Mouse (Mus musculus): ENCODE measurements at regions not wholly inside any gene's neighbourhood (a gene's known extent, or its start where the extent isn't known, plus 50 kb on each side); places are given as distances from the start of the nearest gene placed in this dataset.

DNA sequence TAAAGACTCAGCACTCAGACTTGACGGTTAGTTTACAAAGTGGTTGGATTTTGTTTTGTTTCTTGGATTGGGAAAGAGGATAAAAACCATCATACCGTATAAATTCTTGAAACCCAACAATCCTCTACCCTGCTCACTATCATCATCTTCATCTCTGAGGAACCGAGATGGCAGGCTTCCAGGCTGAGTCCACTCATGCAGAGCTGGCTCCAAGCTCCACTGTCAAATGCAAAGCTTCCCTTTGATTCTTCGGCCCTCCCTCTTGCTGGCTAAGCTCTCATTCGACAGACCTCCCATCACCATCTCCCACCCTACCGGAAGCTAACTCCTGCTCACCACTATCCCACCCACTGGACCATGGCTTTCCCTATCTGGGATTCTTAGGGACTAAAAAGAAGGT, 184.6 kb upstream of the Hnrnpa3 start:
- no peak overlapping the region for H3K27ac ChIP-seq (ENCODE audit: low read length)
- 36% methylated on average over 6 of the region's 6 CpGs for WGBS
- 0 out of 2 replicates have a peak, but pooled peaks cover 5% of the 10 kb centered on the region for H3K4me1 ChIP-seq (ENCODE audit: control insufficient read depth, insufficient read depth, low read length)
- H3K4me3 ChIP-seq (ENCODE audit: low read depth, low read length), result no peak overlapping the region
- no peak overlapping the region for H3K4me2 ChIP-seq (replicated peaks; ENCODE audit: low read depth, low read length)
- no peaks in the 10 kb centered on the region for H3K36me3 ChIP-seq (ENCODE audit: control insufficient read depth, insufficient read depth, low read length)
- H3K27me3 ChIP-seq (ENCODE audit: control insufficient read depth, insufficient read depth, low read length), result no peaks in the 10 kb centered on the region
- no peak overlapping the region for H3K9ac ChIP-seq (replicated peaks; ENCODE audit: low read depth, low read length)
- H3K9me3 ChIP-seq (ENCODE audit: control insufficient read depth, low read depth, low read length), result no peaks in the 10 kb centered on the region
- no peak for ATAC-seq (ENCODE audit: insufficient number of reproducible peaks, insufficient read depth, low FRiP score, low read depth)

DNA sequence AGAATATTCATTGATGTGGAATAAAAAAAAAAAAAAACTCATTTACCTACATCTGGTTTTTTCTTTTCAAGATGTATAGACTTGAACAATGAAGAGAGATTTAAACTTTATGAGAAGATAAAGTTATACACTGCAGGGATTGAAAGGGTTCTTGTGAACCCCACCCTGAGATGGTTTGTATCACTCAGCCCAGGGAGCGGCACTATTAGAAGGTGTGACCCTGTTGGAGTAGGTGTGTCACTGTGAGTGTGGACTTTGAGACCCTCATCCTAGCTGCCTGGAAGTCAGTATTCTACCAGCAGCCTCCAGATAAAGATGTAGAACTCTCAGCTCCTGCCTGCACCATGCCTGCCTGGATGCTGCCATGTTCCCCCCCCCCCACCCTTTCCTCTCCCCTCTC, 182.7 kb upstream of the Hnrnpa3 start:
- Histone ChIP-seq H3K27me3 (ENCODE audit: control insufficient read depth, insufficient read depth, low read length) (no peaks in the 10 kb centered on the region), H3K4me1 (ENCODE audit: control insufficient read depth, insufficient read depth, low read length) (no peaks in the 10 kb centered on the region), H3K4me3 (ENCODE audit: low read depth, low read length) (no peak overlapping the region), H3K36me3 (ENCODE audit: control insufficient read depth, insufficient read depth, low read length) (no peaks in the 10 kb centered on the region), H3K9ac (replicated peaks; ENCODE audit: low read depth, low read length) (no peak overlapping the region), H3K4me2 (replicated peaks; ENCODE audit: low read depth, low read length) (no peak overlapping the region), H3K9me3 (ENCODE audit: control insufficient read depth, low read depth, low read length) (no peaks in the 10 kb centered on the region), H3K27ac (ENCODE audit: low read length) (no peak overlapping the region)
- WGBS, result 82% methylated on average over 1 of the region's 1 CpGs
- no peak for ATAC-seq (ENCODE audit: insufficient number of reproducible peaks, insufficient read depth, low FRiP score, low read depth)

DNA sequence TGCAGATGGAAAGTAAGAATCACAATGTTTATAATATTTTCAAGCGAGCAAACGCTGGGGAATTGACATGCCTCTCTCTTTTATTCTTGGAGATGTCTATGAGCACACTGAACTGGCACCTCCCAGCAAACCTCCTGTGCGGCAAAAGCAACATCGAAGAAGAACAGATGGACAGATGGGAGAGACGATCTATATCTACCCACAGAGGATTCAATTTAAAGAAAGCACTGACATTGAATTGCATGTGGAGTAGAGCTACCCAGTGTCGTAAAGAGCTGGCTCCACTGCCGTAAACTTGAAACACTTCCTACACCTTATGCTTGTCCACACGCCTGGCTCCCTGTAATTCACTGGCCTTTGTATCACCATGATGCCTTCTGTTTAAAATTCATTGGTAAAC, 182.0 kb upstream of the Hnrnpa3 start:
- 80% methylated on average over 8 of the region's 8 CpGs for WGBS
- Histone ChIP-seq H3K4me2 (replicated peaks; ENCODE audit: low read depth, low read length) (no peak overlapping the region), H3K9me3 (ENCODE audit: control insufficient read depth, low read depth, low read length) (no peaks in the 10 kb centered on the region), H3K27ac (ENCODE audit: low read length) (no peak overlapping the region), H3K36me3 (ENCODE audit: control insufficient read depth, insufficient read depth, low read length) (no peaks in the 10 kb centered on the region), H3K27me3 (ENCODE audit: control insufficient read depth, insufficient read depth, low read length) (no peaks in the 10 kb centered on the region), H3K9ac (replicated peaks; ENCODE audit: low read depth, low read length) (no peak overlapping the region), H3K4me1 (ENCODE audit: control insufficient read depth, insufficient read depth, low read length) (no peaks in the 10 kb centered on the region), H3K4me3 (ENCODE audit: low read depth, low read length) (no peak overlapping the region)
- ATAC-seq (ENCODE audit: insufficient number of reproducible peaks, insufficient read depth, low FRiP score, low read depth), result no peak

DNA sequence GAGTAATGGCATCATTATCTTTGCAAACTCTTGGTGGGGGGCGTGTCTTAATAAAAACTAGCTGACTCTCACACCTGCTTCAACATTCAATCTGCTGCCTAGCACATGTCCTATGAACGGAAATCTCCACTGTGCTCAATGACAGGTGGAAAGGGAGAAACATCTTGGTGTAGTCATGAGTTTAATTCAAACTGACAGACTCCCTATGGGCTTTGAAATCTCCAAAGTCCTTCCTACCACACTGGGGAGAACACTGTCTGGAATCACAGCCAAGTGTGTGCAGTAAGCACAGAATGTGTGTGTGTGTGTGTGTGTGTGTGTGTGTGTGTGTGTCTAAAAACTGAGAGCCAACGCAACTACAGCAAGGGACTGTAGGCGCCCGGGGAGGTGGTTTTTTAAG, 179.5 kb upstream of the Hnrnpa3 start:
- no peak for ATAC-seq (ENCODE audit: insufficient number of reproducible peaks, insufficient read depth, low FRiP score, low read depth)
- no peaks in the 10 kb centered on the region for H3K27me3 ChIP-seq (ENCODE audit: control insufficient read depth, insufficient read depth, low read length)
- no peak overlapping the region for H3K4me3 ChIP-seq (ENCODE audit: low read depth, low read length)
- H3K36me3 ChIP-seq (ENCODE audit: control insufficient read depth, insufficient read depth, low read length), result no peaks in the 10 kb centered on the region
- H3K9ac ChIP-seq (replicated peaks; ENCODE audit: low read depth, low read length), result no peak overlapping the region
- 91% methylated on average over 5 of the region's 5 CpGs for WGBS
- no peaks in the 10 kb centered on the region for H3K9me3 ChIP-seq (ENCODE audit: control insufficient read depth, low read depth, low read length)
- no peak overlapping the region for H3K27ac ChIP-seq (ENCODE audit: low read length)
- H3K4me2 ChIP-seq (replicated peaks; ENCODE audit: low read depth, low read length), result no peak overlapping the region
- no peaks in the 10 kb centered on the region for H3K4me1 ChIP-seq (ENCODE audit: control insufficient read depth, insufficient read depth, low read length)

DNA sequence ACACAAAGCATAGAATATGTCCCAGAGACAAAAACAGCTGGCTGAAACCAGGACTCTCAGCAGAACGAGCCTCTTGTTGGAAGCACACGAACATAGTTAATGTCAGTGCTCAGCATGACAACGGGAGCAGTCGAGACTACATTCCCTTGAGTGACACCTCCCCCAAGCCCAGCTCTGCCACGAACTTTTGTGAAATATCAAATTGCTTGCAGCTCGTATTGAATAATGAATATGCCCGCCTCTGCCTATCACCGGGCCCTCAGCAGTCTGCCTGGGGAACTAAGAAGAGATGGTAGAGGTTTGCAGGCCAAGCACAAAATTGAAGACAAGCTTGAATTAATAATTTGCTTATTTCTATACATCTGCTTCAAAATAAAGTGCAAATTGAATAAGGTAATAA, 177.2 kb upstream of the Hnrnpa3 start:
- Histone ChIP-seq H3K27ac (ENCODE audit: low read length) (no peak overlapping the region), H3K27me3 (ENCODE audit: control insufficient read depth, insufficient read depth, low read length) (no peaks in the 10 kb centered on the region), H3K4me3 (ENCODE audit: low read depth, low read length) (no peak overlapping the region), H3K36me3 (ENCODE audit: control insufficient read depth, insufficient read depth, low read length) (no peaks in the 10 kb centered on the region), H3K4me1 (ENCODE audit: control insufficient read depth, insufficient read depth, low read length) (no peaks in the 10 kb centered on the region), H3K9me3 (ENCODE audit: control insufficient read depth, low read depth, low read length) (no peaks in the 10 kb centered on the region), H3K9ac (replicated peaks; ENCODE audit: low read depth, low read length) (no peak overlapping the region), H3K4me2 (replicated peaks; ENCODE audit: low read depth, low read length) (no peak overlapping the region)
- WGBS, result 54% methylated on average over 8 of the region's 8 CpGs
- no peak for ATAC-seq (ENCODE audit: insufficient number of reproducible peaks, insufficient read depth, low FRiP score, low read depth)

DNA sequence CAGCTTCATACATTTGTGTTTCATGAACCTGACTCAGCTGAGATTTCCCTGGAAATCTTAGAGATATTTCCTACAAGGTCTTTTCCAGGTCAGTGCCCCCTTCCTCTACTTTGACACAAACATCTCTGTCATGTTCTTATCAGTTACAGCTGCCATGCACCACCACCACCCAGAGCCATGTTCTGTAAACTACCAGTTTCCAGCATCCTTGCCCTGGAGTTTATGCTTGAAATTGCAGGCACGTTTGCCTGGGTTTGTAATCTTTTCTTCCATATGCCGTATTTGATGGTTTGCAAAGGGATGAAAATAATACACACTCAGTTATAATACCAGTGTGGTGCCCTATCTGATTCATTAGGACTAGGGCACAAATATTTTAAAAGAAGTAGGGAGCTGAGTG, 176.6 kb upstream of the Hnrnpa3 start:
- Histone ChIP-seq H3K4me3 (ENCODE audit: low read depth, low read length) (no peak overlapping the region), H3K27ac (ENCODE audit: low read length) (no peak overlapping the region), H3K9me3 (ENCODE audit: control insufficient read depth, low read depth, low read length) (no peaks in the 10 kb centered on the region), H3K4me2 (replicated peaks; ENCODE audit: low read depth, low read length) (no peak overlapping the region), H3K4me1 (ENCODE audit: control insufficient read depth, insufficient read depth, low read length) (no peaks in the 10 kb centered on the region), H3K36me3 (ENCODE audit: control insufficient read depth, insufficient read depth, low read length) (no peaks in the 10 kb centered on the region), H3K9ac (replicated peaks; ENCODE audit: low read depth, low read length) (no peak overlapping the region), H3K27me3 (ENCODE audit: control insufficient read depth, insufficient read depth, low read length) (no peaks in the 10 kb centered on the region)
- 60% methylated on average over 2 of the region's 2 CpGs for WGBS
- ATAC-seq (ENCODE audit: insufficient number of reproducible peaks, insufficient read depth, low FRiP score, low read depth), result no peak

DNA sequence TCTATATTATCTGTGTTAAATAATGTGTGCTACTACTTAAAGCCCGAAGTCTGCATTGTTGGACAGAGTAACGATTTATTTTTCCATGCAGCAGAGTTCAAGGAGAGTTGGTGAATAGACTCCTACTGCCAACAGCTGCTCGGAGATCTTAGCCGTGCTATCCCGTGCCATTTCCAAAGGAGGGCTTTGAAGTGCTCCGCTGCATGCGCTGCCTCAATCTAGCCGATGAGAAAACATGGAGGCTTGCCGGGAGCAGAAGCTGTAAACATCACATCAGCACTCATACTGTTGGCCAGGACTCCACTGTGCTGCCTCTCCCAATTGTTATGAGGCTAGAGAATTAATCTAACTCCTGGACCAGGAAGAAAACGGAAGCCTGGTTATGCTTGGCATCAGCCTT, 174.1 kb upstream of the Hnrnpa3 start:
- Histone ChIP-seq H3K36me3 (ENCODE audit: control insufficient read depth, insufficient read depth, low read length) (no peaks in the 10 kb centered on the region), H3K4me2 (replicated peaks; ENCODE audit: low read depth, low read length) (no peak overlapping the region), H3K27me3 (ENCODE audit: control insufficient read depth, insufficient read depth, low read length) (no peaks in the 10 kb centered on the region), H3K4me3 (ENCODE audit: low read depth, low read length) (no peak overlapping the region), H3K9me3 (ENCODE audit: control insufficient read depth, low read depth, low read length) (no peaks in the 10 kb centered on the region), H3K27ac (ENCODE audit: low read length) (no peak overlapping the region), H3K9ac (replicated peaks; ENCODE audit: low read depth, low read length) (no peak overlapping the region), H3K4me1 (ENCODE audit: control insufficient read depth, insufficient read depth, low read length) (no peaks in the 10 kb centered on the region)
- no peak for ATAC-seq (ENCODE audit: insufficient number of reproducible peaks, insufficient read depth, low FRiP score, low read depth)
- 38% methylated on average over 10 of the region's 10 CpGs for WGBS

DNA sequence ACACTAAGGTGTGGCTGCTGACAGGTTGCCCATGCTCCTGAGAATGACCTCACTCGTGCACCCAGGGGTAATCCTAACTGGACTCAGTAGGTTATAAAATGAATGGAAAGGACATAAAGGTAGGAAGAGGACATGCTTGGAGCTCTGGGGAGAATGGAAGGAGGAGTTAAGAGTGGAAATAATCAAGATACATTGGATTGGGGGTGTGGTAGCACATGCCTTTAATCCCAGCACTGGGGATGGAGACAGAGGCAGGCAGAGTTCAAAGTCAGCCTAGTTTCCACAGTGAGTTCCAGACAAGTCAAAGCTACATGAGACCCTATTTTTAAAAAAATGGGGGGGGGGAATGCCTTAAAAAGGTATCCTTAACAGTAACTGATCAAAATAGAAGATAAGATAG, 167.9 kb upstream of the Hnrnpa3 start:
- Histone ChIP-seq H3K9me3 (ENCODE audit: control insufficient read depth, low read depth, low read length) (no peaks in the 10 kb centered on the region), H3K27ac (ENCODE audit: low read length) (no peak overlapping the region), H3K4me1 (ENCODE audit: control insufficient read depth, insufficient read depth, low read length) (no peaks in the 10 kb centered on the region), H3K9ac (replicated peaks; ENCODE audit: low read depth, low read length) (no peak overlapping the region), H3K27me3 (ENCODE audit: control insufficient read depth, insufficient read depth, low read length) (no peaks in the 10 kb centered on the region), H3K4me3 (ENCODE audit: low read depth, low read length) (no peak overlapping the region), H3K36me3 (ENCODE audit: control insufficient read depth, insufficient read depth, low read length) (no peaks in the 10 kb centered on the region), H3K4me2 (replicated peaks; ENCODE audit: low read depth, low read length) (no peak overlapping the region)
- 79% methylated on average over 1 of the region's 1 CpGs for WGBS
- ATAC-seq (ENCODE audit: insufficient number of reproducible peaks, insufficient read depth, low FRiP score, low read depth), result no peak

DNA sequence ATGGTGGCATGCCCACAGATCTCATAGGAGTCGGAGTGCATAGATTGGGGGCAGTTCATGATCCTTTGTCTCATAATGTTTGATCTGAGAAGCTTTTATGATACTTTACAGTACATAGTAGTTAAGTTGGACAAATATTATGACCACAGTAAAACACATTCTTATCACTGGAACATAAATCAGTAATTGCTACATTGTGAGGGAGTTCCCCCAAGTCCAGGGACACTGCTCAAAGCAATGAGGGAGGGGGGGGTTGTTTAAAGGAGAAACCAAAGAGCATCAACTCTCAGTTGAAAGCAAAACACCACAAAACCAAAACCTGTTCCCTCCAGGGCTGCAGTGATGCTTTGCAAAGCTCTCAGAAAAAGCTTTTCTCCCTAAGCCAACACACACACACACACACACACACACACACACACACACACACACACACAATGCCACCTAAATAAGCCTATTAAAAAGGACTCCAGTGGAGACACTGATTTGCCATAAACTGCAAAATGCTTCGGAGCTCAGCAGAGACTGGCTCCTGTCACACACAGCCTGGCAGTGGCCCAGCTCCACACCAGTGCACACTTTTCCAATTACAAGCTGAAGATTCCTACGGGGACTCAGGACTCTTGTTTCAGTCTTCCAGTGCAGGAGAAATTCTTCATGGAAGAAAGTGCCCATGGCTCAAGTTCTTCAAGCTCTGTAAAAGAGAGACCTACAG, 167.1 kb upstream of the Hnrnpa3 start:
- Histone ChIP-seq H3K9ac (replicated peaks; ENCODE audit: low read depth, low read length) (no peak overlapping the region), H3K4me2 (replicated peaks; ENCODE audit: low read depth, low read length) (no peak overlapping the region), H3K27ac (ENCODE audit: low read length) (no peak overlapping the region), H3K36me3 (ENCODE audit: control insufficient read depth, insufficient read depth, low read length) (no peaks in the 10 kb centered on the region), H3K4me3 (ENCODE audit: low read depth, low read length) (no peak overlapping the region), H3K27me3 (ENCODE audit: control insufficient read depth, insufficient read depth, low read length) (no peaks in the 10 kb centered on the region), H3K4me1 (ENCODE audit: control insufficient read depth, insufficient read depth, low read length) (0 out of 2 replicates have a peak, but pooled peaks cover 2% of the 10 kb centered on the region), H3K9me3 (ENCODE audit: control insufficient read depth, low read depth, low read length) (no peaks in the 10 kb centered on the region)
- 53% methylated on average over 3 of the region's 3 CpGs for WGBS
- no peak for ATAC-seq (ENCODE audit: insufficient number of reproducible peaks, insufficient read depth, low FRiP score, low read depth)

Measured in stomach, embryonic 14.5 days (tissue).